Mouse (Mus musculus): ENCODE measurements at regions not wholly inside any gene's neighbourhood (a gene's known extent, or its start where the extent isn't known, plus 50 kb on each side); places are given as distances from the start of the nearest gene placed in this dataset.

DNA sequence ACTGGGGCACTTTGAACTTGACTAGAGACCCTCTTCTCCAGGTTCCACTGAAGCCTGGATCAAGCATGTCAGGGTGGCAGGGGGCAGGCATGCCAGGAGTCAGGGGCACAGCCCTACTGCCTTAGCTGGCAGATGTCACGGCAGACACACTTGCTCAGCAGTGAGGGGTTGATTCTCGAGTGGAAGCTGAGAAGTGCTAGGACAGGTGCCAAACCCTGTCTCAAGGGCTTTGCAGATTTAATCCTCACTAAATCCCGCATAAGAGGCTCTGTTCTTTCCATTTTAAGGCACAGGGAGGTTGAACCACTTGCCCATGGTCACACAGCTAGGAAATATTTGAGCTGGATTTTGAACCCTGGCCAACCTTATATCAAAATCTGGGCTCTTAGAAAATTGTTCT is 223.5 kb upstream of the Mvb12b start:
- H3K36me3 ChIP-seq (replicated peaks), result no peaks in the 10 kb centered on the region
- H3K27me3 ChIP-seq (ENCODE audit: poor library complexity, severe bottlenecking), result peaks cover 63% of the 10 kb centered on the region
- WGBS, result 72% methylated on average over 3 of the region's 3 CpGs
- H3K4me3 ChIP-seq, result no peak overlapping the region
- no peak for DNase-seq (ENCODE audit: extremely low spot score, low spot score)
- H3K4me1 ChIP-seq, result peaks cover 33% of the 10 kb centered on the region
- no peak overlapping the region for H3K27ac ChIP-seq
- H3K9me3 ChIP-seq, result no peaks in the 10 kb centered on the region

DNA sequence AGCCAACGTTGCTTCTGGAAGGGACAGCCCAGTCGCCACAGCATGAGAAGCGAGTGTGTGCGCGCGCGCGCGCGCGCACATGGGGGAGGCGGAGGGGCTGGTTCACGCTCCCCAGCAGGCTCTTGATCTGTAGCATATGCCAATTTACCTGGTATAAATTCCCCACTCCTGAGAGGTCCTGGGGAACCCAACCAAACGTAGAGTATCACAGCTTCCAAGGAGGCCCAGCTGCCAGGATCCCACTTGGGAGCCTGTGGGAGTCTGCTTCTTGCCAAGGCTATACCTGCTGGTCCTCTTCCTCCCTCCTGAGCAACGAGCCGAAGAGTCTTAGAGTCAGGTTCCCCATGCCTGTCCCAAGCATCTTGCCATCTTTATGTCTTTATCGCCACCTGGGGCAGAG is 222.8 kb upstream of the Mvb12b start:
- Histone ChIP-seq H3K36me3 (replicated peaks) (no peaks in the 10 kb centered on the region), H3K4me1 (peaks cover 40% of the 10 kb centered on the region), H3K27ac (no peak overlapping the region), H3K4me3 (no peak overlapping the region), H3K9me3 (no peaks in the 10 kb centered on the region), H3K27me3 (ENCODE audit: poor library complexity, severe bottlenecking) (peaks cover 62% of the 10 kb centered on the region)
- no peak for DNase-seq (ENCODE audit: extremely low spot score, low spot score)
- WGBS, result 92% methylated on average over 17 of the region's 17 CpGs

- H3K9me3 ChIP-seq, result no peaks in the 10 kb centered on the region
- peaks cover 40% of the 10 kb centered on the region for H3K4me1 ChIP-seq
- no peak overlapping the region for H3K4me3 ChIP-seq
- DNase-seq (ENCODE audit: extremely low spot score, low spot score), result no peak
- H3K36me3 ChIP-seq (replicated peaks), result no peaks in the 10 kb centered on the region
- 0 out of 2 replicates have a peak overlapping the region, but pooled peaks have one; percentile 2 for H3K27ac ChIP-seq
- 81% methylated on average over 27 of the region's 27 CpGs for WGBS
- H3K27me3 ChIP-seq (ENCODE audit: poor library complexity, severe bottlenecking), result peaks cover 69% of the 10 kb centered on the region
These were observed 220.0 kb upstream of the Mvb12b start for GRCm38 (mm10) chr2:34107566-34108303.

GRCm38 (mm10) chr2:34106837-34107565 is 219.3 kb upstream of the Mvb12b start:
- H3K4me3 ChIP-seq, result peak overlapping the region; percentile 22
- H3K9me3 ChIP-seq, result no peaks in the 10 kb centered on the region
- DNase-seq (ENCODE audit: extremely low spot score, low spot score), result no peak
- H3K27ac ChIP-seq, result peak overlapping the region; percentile 82; the same call in 1 of the 2 replicates
- peaks cover 40% of the 10 kb centered on the region for H3K4me1 ChIP-seq
- peaks cover 63% of the 10 kb centered on the region for H3K27me3 ChIP-seq (ENCODE audit: poor library complexity, severe bottlenecking)
- 33% methylated on average over 15 of the region's 15 CpGs for WGBS
- no peaks in the 10 kb centered on the region for H3K36me3 ChIP-seq (replicated peaks)

GRCm38 (mm10) chr2:34106245-34106644 is 218.5 kb upstream of the Mvb12b start:
- peak overlapping the region; percentile 82 for H3K27ac ChIP-seq
- 49% methylated on average over 9 of the region's 9 CpGs for WGBS
- peaks cover 40% of the 10 kb centered on the region for H3K4me1 ChIP-seq
- H3K36me3 ChIP-seq (replicated peaks), result no peaks in the 10 kb centered on the region
- DNase-seq (ENCODE audit: extremely low spot score, low spot score), result no peak
- H3K9me3 ChIP-seq, result no peaks in the 10 kb centered on the region
- peaks cover 56% of the 10 kb centered on the region for H3K27me3 ChIP-seq (ENCODE audit: poor library complexity, severe bottlenecking)
- peak overlapping the region; percentile 22 for H3K4me3 ChIP-seq

GRCm38 (mm10) chr2:34105271-34106051 is 217.7 kb upstream of the Mvb12b start:
- H3K4me1 ChIP-seq, result peaks cover 40% of the 10 kb centered on the region
- H3K27ac ChIP-seq, result peak overlapping the region; percentile 82
- H3K4me3 ChIP-seq, result no peak overlapping the region
- H3K27me3 ChIP-seq (ENCODE audit: poor library complexity, severe bottlenecking), result peaks cover 48% of the 10 kb centered on the region
- H3K36me3 ChIP-seq (replicated peaks), result no peaks in the 10 kb centered on the region
- 75% methylated on average over 13 of the region's 13 CpGs for WGBS
- no peak for DNase-seq (ENCODE audit: extremely low spot score, low spot score)
- no peaks in the 10 kb centered on the region for H3K9me3 ChIP-seq

GRCm38 (mm10) chr2:34098004-34098547 is 210.3 kb upstream of the Mvb12b start:
- no peaks in the 10 kb centered on the region for H3K9me3 ChIP-seq
- H3K36me3 ChIP-seq (replicated peaks), result no peaks in the 10 kb centered on the region
- H3K4me1 ChIP-seq, result peaks cover 7% of the 10 kb centered on the region; the same call in 1 of the 2 replicates
- DNase-seq (ENCODE audit: extremely low spot score, low spot score), result no peak
- no peak overlapping the region for H3K27ac ChIP-seq
- 82% methylated on average over 14 of the region's 14 CpGs for WGBS
- H3K27me3 ChIP-seq (ENCODE audit: poor library complexity, severe bottlenecking), result peaks cover 1% of the 10 kb centered on the region; the same call in 1 of the 2 replicates
- no peak overlapping the region for H3K4me3 ChIP-seq

DNA sequence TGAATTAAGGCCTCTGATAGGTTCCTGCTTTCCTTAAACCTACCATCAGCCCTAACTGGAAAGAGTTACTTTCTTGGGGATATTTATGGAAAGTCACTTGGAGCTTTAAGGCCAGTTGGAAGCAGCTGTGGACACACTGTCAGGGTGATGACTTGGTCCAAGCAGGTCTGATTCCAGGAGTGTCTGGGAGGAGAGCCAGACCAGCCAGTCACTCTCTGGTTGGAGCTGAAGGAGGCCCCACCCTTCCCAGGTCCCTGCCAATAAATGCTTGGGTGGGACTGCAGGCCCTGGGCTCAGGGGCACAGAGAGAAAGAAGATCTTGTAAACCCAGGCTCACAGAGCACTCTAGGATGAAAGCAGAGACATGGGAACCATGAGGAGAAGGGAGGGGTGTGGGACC is 208.8 kb upstream of the Mvb12b start:
- Histone ChIP-seq H3K27ac (no peak overlapping the region), H3K4me1 (peaks cover 7% of the 10 kb centered on the region; the same call in 1 of the 2 replicates), H3K36me3 (replicated peaks) (no peaks in the 10 kb centered on the region), H3K4me3 (no peak overlapping the region), H3K9me3 (no peaks in the 10 kb centered on the region), H3K27me3 (ENCODE audit: poor library complexity, severe bottlenecking) (no peaks in the 10 kb centered on the region)
- no peak for DNase-seq (ENCODE audit: extremely low spot score, low spot score)

DNA sequence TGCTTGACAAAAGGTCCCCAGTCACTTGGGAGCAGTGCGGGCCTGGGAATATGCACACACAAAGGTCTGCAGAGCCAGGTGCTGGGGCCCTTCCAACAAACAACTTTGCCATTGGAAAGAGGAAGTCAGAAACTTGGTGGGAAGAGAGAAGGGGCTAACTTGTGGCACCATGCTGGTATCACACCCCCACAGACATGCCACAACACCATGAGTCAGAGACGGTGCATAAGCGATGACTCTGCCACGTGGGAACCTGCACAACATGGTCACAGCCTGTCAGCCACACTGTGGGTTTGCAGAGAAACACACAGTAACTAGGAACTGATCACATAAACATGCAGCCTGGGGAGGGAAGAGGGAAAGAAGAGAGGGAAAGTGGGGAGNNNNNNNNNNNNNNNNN is 201.1 kb upstream of the Mvb12b start:
- no peak for DNase-seq (ENCODE audit: extremely low spot score, low spot score)
- H3K36me3 ChIP-seq (replicated peaks), result no peaks in the 10 kb centered on the region
- H3K4me1 ChIP-seq, result peaks cover 18% of the 10 kb centered on the region
- H3K27ac ChIP-seq, result no peak overlapping the region
- no peaks in the 10 kb centered on the region for H3K9me3 ChIP-seq
- H3K27me3 ChIP-seq (ENCODE audit: poor library complexity, severe bottlenecking), result no peaks in the 10 kb centered on the region
- 83% methylated on average over 4 of the region's 4 CpGs for WGBS
- no peak overlapping the region for H3K4me3 ChIP-seq

DNA sequence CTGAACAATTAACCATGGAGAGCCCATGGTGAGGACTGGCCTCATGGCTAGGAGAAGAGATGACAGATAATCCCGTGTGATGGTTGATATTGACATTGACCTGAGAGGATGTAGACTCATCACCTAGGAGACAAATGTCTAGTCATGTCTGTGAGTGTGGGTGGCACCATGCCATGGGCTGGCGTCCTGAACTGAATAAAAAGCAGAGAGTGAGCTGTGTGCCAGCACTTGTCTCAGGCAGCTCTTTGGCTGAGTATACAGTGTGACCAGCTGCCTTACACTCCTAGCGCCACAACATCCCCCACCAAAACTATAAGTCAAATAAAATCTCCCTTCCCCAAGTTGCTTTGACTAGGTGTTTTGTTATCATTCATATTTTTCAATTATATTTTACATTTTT is 198.4 kb upstream of the Mvb12b start:
- 88% methylated on average over 3 of the region's 3 CpGs for WGBS
- no peak for DNase-seq (ENCODE audit: extremely low spot score, low spot score)
- peaks cover under 1% of the 10 kb centered on the region; the same call in 1 of the 2 replicates for H3K9me3 ChIP-seq
- H3K27ac ChIP-seq, result no peak overlapping the region
- peaks cover 18% of the 10 kb centered on the region for H3K4me1 ChIP-seq
- no peaks in the 10 kb centered on the region for H3K36me3 ChIP-seq (replicated peaks)
- no peak overlapping the region for H3K4me3 ChIP-seq
- no peaks in the 10 kb centered on the region for H3K27me3 ChIP-seq (ENCODE audit: poor library complexity, severe bottlenecking)

DNA sequence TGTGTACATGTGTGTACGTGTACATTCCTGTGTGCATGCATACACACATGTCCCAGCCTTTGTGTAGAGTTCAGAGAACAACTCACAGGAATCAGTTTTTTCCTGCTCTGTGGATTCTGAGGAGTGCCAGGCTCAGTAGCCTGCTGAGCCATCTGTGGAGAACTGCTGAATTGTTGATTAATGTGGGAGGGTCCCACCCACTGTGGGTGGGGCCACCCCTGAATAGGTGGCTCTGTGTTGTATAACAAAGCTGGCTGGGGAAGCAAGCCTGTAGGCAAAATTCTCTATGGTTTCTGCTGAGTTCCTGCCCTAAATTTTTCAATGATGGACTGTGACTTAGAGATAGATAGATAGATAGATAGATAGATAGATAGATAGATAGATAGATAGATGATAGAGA is 196.8 kb upstream of the Mvb12b start:
- no peak overlapping the region for H3K4me3 ChIP-seq
- H3K9me3 ChIP-seq, result peaks cover 4% of the 10 kb centered on the region; the same call in 1 of the 2 replicates
- WGBS, result 81% methylated on average over 1 of the region's 1 CpGs
- H3K36me3 ChIP-seq (replicated peaks), result no peaks in the 10 kb centered on the region
- H3K4me1 ChIP-seq, result peaks cover 28% of the 10 kb centered on the region
- H3K27ac ChIP-seq, result no peak overlapping the region
- no peaks in the 10 kb centered on the region for H3K27me3 ChIP-seq (ENCODE audit: poor library complexity, severe bottlenecking)
- no peak for DNase-seq (ENCODE audit: extremely low spot score, low spot score)

DNA sequence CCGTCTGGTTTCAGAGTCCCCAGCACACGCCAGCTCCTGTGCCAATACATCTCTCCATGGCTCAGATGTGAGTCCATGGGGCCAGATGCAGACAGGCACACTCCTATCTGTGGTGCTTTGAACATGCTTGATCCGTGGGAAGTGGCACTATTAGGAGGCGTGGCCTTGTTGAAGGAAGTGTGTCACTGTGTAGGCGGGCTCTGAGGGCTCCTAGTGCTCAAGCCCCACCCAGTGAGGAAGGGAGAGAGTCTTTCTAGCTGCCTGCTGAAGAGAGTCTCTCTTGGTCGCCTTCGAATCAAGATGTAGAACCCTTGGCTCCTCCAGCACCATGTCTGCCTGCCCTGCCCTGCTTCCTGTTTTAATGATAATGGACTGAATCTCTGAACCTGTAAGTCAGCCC is 194.7 kb upstream of the Mvb12b start:
- Histone ChIP-seq H3K27ac (no peak overlapping the region), H3K4me3 (no peak overlapping the region), H3K9me3 (peaks cover 4% of the 10 kb centered on the region; the same call in 1 of the 2 replicates), H3K4me1 (peaks cover 47% of the 10 kb centered on the region), H3K36me3 (replicated peaks) (no peaks in the 10 kb centered on the region), H3K27me3 (ENCODE audit: poor library complexity, severe bottlenecking) (no peaks in the 10 kb centered on the region)
- WGBS, result 78% methylated on average over 7 of the region's 7 CpGs
- no peak for DNase-seq (ENCODE audit: extremely low spot score, low spot score)

Measured in forebrain, embryonic 10.5 days (tissue).